Mouse (Mus musculus) skeletal muscle tissue, adult 2 months (tissue): ENCODE measurements around the gene Gp6.
"Not testable (repeated sequence)": the region's sequence is repeated elsewhere in the genome, so short reads cannot be mapped to it uniquely, and the experiment has no call there.

ENCODE experiments used
- DNase-seq: peaks from one replicate; pipeline ENCODE4 v3.0.0-alpha.2; 2012; ENCODE audit warnings: low read depth, low spot score

Gene Gp6

DNA sequence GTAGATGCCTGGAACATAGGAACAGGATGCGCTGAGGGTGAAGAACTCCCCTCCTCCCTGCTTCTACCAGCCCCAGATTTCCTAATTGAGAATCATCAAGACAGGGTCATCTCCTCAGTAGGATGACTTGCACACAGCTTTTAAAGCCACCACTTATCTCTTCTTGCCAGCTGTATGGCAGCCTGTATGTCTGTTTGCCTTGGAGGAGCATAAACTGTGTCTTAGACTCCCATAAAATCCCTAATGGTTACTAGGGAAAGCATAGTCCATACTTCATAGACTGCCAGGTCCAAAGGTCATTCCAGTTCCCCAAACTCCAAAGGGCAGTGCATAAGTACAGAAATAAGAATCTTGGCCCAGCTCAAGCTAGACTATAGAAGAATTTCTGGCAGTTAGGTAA lies at the start of gene Gp6:
Gene Gp6, minus strand, starts transcription at position 15 of the 400 bp plus-strand sequence.
- DNase-seq: no peak

DNA sequence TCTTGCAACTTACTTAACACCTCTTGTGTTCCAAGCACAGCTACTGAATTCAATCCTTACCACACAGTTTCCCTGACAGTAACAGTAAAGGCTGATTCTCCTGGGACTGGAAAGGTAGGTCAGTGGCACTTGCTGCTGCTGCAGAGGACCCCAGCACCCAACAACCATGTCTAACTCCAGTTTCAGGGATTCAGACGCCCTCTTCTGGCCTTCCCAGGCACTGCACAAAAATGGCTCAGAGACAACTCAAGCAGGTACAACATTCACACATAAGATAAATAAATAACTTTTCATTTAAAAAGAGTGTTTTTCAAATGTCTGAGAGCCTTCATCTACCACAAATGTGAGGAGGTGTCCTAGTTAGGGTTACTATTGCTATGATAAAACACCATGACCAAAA lies 49.6 kb upstream of the Gp6 start:
- DNase-seq: no peak

DNA sequence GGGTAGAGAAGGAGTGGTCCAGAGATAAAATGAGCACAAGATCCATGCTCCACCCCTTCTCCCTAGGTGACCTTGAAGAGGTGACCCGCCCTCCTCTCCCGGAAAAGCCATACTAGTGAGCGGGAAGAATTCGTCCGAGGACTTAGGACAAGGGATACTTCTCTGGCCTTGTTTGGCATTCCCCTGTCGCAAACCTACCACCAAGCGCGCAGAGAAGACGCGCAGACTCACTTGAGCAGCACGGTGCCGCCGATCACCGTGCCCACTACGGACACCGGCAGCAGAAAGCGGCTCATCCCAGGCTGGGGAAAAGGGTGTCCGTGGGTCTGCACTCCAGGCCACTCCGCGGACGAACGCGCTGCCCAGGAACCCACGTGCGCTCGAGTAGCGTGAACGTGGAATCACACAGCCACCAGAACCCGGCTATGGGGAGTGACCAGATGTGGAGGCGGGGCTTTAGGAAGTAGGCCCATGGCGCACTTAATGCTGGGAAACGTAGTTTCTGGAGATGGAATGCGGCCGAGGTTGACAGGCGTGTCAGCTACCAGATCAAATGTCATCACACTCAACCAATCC lies 47.8 kb upstream of the Gp6 start, which contains the start of gene Rdh13:
Gene Rdh13, minus strand, starts transcription at position 434 of the 576 bp plus-strand sequence.
- peak; percentile 89 for DNase-seq

DNA sequence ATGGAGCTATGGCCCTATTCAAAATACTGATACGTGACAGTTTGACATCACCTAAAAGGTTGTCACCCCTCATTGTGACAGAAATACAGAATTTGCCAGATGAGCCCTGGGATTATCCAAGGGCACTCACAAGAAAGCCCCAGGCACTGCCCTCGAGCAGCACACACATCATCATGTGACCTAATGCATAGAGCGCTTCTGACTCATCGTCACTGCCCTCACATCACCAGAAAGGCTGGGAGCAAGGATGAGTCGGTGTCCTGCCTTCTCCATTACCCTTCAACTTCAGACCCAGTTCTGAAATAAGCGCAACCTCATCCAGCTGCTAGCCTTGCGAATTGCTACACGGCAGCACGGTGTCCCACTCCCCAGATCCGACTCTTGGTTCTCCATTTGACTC lies 43.0 kb upstream of the Gp6 start:
- DNase-seq: no peak

DNA sequence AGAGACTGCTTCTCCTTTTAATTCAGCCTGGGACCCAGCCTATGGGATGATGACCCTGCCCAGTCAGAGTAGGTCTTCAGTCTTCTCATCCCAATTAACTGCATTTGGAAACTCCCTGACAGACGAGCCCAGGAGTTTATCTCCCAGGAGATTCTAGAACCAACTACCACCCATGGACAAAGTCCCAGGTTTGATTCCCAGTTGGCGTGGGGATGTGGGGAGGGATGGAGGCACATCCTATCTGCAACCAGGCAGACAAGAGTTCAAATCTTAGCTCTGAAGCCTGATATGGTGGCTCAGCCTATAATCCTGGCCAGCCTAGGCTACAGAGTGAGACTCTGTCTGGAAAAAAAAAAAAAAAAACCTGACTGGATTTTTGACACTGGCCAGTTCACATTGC lies 40.2 kb upstream of the Gp6 start:
- no peak for DNase-seq

DNA sequence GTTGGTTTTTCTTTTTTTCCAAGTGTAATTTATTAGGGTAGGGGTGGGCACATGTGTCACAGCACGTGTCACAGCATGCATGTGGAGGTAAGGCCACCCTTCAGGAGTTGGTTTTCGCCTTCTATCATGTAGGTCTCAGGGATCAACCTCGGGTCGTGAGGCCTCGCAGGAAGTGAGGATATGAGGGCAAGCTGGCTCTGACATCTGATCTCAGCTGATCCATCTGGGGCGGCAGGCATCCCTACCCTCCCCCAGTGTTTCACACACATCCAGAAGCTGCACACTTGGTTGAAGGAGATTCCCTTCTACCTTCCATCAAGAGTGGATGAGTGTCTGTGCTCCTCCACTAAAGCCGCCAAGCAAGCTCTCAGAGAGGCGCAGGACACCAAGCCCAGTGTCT lies 34.5 kb upstream of the Gp6 start:
- DNase-seq: no peak

DNA sequence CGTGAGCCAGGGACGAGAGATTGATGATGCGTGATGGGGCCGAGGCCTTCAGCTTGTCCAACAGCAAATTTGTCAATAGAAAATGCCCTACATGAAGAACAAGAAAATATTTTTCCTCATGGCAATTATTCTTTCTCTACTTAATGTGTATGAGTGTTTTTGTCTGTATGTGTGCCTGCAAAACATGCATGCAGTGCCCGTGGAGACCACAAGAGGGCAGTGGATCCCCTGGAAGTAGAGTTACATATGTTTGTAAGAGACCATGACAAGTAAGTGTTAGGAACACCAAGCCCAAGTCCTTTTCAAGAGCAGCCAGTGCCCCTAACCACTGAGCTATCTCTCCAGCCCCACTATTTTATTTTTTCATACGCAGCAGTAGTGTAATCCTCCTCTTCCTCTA lies 34.0 kb upstream of the Gp6 start:
- peak; percentile 44 for DNase-seq

DNA sequence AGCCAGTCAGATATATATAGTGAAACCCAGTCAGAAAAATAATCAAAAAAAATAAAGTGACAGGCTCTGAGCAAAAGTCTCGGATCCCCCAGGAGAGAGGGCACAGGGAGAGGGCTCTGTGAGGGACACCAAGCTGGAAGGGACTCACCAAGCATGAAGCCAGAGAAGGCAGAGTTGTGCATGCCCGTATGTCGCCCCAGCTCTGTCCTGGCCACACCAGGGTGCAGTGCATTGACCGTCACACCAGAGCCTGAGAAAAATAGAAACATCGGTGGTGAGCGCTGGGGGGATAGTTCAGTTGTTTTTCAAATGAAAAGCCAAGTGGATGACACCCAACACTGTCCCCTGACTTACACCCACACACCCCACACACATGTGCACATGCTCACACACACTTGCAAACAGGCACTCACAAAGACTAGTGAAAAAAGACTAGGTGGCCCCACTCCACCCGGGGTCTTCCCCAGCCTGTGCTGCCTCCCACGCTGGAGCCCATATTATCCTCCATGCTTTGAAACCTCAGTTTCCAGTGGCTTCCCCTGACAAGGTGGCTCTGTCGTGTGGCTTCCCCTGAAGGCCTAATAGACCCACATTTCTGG lies 32.8 kb upstream of the Gp6 start:
- DNase-seq: no peak

DNA sequence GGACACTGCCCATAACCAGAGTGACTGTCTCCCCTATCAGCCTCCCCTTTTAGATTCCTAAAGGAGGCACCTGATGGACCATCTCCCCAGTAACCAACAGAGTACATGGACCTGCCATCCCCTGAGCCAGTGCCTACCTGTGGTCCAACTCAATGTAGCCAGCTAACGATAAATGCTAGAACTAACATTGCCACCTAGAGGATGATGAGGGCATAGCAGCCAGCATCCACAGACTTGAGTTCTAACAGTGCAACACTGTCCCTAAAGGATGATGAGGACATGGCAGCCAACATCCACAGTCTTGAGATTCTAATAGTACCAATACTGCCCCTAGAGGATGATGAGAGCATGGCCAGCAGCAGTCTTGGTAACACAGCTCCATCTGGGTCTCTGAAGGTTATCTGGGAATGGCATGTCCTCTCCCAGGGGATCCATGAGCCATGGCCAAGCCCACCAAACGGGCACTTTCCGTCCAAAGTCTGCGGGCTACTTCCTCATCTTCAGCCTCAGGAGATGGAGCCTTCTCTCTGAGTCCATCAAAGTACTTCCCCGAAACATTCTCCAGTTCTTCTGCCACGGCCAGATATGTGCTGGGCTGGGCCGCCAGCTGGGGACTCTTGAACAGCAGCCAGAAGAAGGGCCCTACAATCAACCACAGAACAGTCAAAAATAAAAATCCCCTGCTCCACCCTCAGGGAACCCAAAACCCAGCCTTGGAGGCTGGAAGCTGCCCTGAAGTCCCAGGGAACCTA lies 29.8 kb upstream of the Gp6 start:
- DNase-seq: peak; percentile 83

DNA sequence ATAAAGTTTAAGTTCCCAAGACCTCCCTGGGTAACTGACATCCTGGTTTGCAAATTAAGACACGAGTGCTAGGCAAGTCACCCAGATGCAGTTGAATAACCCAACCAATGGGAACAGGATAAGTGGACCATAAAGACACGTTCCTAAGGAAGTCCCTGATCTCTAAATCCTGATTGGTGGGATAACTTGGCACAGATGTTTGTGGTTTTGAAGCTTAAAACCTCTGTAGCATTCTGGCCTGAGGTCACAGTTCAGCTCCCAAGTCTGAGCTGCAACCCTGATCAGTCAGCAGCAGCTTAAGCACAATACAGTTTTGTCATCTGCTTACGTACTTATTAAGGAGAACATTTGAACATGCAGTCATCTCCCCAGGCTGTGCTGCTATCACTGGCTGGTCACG lies 22.7 kb upstream of the Gp6 start:
- no peak for DNase-seq

DNA sequence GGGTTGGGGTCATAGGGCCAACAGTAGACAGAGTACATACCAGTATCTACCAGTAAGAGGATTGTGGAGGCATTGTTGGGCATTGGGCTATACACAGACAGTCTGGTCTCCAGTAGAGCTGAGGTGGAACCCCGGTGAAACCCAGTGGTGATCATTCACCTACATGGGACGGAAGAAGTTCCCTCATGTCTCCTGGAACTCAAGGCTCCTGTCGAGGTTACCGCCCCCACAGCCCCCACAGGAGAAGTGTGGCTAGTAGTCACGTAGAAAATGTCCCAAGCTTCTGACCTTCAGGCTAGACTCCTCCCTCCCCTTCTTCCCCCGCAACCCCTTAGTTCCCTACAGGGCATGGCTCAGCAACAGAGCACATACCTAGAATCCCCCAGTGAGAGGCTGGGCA lies 22.1 kb upstream of the Gp6 start:
- DNase-seq: no peak

DNA sequence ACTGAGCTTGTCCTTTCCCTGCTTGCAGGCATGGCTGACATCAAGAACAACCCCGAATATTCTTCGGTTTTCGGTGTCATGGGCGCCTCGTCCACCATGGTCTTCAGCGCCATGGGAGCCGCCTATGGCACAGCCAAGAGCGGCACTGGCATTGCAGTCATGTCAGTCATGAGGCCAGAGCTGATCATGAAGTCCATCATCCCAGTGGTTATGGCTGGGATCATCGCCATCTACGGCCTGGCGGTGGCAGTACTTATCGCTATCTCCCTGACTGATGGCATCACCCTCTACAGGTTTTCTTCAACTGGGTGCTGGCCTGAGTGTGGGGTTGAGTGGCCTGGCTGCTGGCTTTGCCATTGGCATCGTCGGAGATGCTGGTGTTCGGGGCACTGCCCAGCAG lies 14.9 kb upstream of the Gp6 start:
- not testable (repeated sequence) for DNase-seq

DNA sequence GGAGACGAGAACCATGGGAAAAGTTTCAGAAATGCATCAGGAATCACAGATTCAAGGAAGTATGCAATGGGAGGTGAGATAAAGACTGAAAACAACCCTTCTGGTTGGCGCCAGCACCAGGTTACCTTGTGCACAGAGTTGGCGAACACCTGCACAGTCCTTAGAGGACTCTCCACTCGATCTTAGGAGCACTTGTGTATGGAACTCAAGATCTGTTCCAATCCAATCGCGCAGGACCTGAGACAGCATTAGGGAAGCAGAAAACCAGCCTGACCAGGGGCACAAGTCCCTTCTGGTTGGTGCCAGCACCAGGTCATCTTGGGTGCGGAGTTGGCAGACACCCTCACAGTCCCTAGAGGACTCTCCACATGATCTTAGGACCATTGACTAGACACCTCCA lies 24.0 kb downstream of the Gp6 start:
- DNase-seq: no peak

DNA sequence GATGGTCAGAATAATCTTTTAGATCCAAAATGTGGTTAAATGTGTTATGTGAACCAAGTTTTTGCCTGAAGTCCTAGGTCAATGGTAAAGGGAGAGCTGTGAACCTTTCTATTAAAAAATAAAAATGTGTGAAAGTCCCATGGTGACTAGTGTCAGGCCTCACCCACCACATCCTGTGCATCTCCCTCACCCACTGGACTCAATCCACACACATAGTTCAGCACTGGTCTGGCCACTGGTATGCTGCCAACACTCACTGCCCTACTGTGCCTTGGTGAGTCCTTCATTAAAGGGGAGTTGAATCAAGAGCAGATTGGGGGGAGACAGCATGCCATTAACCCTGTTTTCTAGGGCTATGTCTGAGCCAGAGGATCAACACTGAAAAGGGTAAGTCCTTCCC lies 60.0 kb downstream of the Gp6 start, which contains the start of gene Ncr1:
Gene Ncr1, plus strand, starts transcription at position 216 of the 400 bp plus-strand sequence.
- no peak for DNase-seq

DNA sequence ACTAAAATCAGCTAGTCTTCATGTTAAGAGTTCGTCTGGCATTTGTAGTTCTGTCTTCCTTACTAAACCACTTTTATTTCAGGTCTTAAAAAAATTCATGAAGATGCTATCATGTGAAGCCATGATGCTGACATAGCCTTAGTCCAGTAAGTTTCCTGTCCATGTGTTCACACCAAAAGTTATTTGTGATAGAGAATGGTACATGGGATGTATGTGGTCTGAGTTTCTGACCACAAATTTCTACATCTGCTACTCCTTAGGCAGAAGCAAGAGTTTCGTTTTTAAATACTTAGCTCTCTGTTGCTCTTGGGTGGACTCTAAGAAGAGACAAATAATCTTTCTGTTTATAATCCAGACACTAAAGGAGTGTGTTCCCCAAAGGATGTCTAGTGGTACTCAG lies 74.2 kb downstream of the Gp6 start:
- DNase-seq: no peak
